Mouse (Mus musculus) layer of hippocampus, postnatal 14 days (tissue): ENCODE results near the gene Tsnaxip1. TPM values are rescaled to one million over a fixed set of nuclear protein-coding genes. Genes with fewer than 3 reads are reported as not detected.

Source experiments
- DNase-seq, 2 experiments: peaks; one replicate each; pipeline ENCODE4 v3.0.0; 2021 to 2022; ENCODE audit warnings: low spot score in 2 of 2, mixed read lengths in 1 of 2
- total RNA-seq, 2 experiments: library from RNA; stranded (reverse); gene quantifications; 2 replicates each; pipeline ENCODE4 v1.2.3; 2021

Tsnaxip1 gene
- total RNA-seq, 2 experiments from 2014 or later = 0.24 to 0.85 TPM

- no peak for DNase-seq
Observed at GRCm38 (mm10) chr8:105859314-105859713, 31.8 kb downstream of the Tsnaxip1 start.

GRCm38 (mm10) chr8:105860143-105860981 is 32.8 kb downstream of the Tsnaxip1 start, which contains the start of gene Nutf2:
TSS of gene Nutf2 (plus strand) at chr8:105860580.
- peak; percentile 90 to 96 for DNase-seq

DNA sequence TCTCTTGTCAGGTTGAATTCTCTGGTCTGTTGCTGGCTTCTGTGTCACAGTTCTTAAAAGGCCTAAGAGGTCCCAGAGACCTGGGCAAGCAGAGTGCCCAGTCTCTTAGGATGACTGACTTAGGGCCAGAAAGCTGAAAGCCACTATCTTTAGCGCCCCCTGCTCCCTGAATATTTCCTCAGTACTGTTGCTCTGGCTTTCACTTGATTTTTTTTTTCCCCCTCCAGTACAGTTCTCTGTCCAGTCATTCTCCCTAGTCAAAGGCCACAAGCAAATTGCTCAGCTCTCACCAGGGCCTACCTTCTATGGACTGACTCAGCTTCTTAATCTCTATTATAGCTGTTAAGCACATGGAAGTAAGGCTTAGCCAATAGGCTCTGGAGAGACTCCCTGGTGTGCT is 34.4 kb downstream of the Tsnaxip1 start:
- no peak for DNase-seq

- no peak for DNase-seq
Observed at GRCm38 (mm10) chr8:105866364-105867029, 39.0 kb downstream of the Tsnaxip1 start.

DNA sequence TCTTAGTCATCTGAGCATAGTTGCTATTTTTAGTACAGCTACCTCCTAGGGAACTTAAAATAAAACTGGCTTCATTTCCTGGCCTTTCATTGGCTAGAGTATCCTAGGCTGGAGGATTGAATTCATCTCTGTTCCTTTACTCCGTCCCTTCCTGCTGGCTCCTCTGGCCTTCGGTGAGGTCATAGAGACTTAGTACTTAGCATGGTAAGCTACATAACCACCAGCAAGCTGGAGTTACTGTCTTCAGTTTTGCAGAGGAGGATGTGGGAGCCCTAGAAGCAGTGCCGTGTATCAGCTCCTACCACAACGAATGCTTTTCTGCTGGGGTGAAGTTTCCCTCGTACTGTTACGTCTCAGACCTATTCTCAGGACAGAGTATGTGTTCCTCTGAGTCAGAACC is 46.8 kb downstream of the Tsnaxip1 start:
- DNase-seq = no peak

GRCm38 (mm10) chr8:105880754-105881520 is 53.4 kb downstream of the Tsnaxip1 start, which contains the start of gene Edc4:
TSS of gene Edc4 (plus strand) at chr8:105880881.
- DNase-seq = peak; percentile 86 to 90

GRCm38 (mm10) chr8:105889756-105890465 is 62.4 kb downstream of the Tsnaxip1 start:
- DNase-seq = peak in 1 of 2 experiments; percentile 22

DNA sequence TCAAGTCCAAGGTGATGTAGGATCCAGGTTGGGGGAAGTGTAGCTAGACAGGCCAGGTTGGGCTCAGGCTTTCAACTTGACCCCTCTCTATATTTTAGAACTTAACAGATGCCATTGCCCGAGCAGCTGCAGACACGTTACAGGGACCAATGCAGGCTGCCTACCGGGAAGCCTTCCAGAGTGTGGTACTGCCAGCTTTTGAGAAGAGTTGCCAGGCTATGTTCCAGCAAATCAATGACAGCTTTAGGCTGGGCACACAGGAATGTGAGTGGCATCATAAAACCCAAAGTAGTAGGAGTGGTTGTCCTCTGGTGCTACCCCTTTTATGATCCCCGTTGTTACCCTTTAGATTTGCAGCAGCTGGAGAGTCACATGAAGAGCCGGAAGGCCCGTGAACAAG is 63.3 kb downstream of the Tsnaxip1 start:
- DNase-seq = peak; percentile 79 to 89

DNA sequence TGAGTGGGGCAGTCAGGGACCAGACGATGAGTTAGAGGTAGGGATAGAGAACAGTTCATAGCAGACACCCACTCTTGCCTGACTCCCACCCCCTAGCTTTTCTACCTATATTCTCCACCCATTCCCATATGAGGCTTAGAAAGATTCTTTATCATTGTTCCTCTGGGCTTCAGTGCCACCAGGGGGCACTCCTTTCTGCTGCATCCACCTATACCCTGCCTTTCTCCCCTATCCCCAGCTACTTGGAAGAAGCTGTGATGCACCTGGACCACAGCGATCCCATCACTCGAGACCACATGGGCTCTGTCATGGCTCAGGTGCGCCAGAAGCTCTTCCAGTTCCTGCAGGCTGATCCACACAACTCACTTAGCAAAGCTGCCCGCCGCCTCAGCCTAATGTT is 64.9 kb downstream of the Tsnaxip1 start:
- no peak for DNase-seq

GRCm38 (mm10) chr8:105893339-105893738 is 65.8 kb downstream of the Tsnaxip1 start, which contains the start of gene Nrn1l:
TSS of gene Nrn1l (plus strand) at chr8:105893567.
- DNase-seq = peak; percentile 72 to 81

Other genes with a start within 250 kb of the Tsnaxip1 start
- gene Ripor1, start 222.5 kb upstream of the Tsnaxip1 start, total RNA-seq = 10 to 100 TPM; 81.6 to 86.9 TPM
- 10 to 100 TPM; 60.4 to 64.1 TPM for gene Ctcf, start 191.2 kb upstream of the Tsnaxip1 start, total RNA-seq
- not detected for gene Agrp, start 190.3 kb upstream of the Tsnaxip1 start, total RNA-seq
- 10 to 100 TPM; 64.7 to 68.4 TPM for gene Carmil2, start 141.5 kb upstream of the Tsnaxip1 start, total RNA-seq
- 10 to 100 TPM; 42.8 to 43.5 TPM for gene Acd, start 126.6 kb upstream of the Tsnaxip1 start, total RNA-seq
- 10 to 100 TPM; 36.8 to 38.4 TPM for gene Pard6a, start 126.6 kb upstream of the Tsnaxip1 start, total RNA-seq
- gene 4933405L10Rik, start 120.1 kb upstream of the Tsnaxip1 start, total RNA-seq = not detected
- gene Enkd1, start 119.5 kb upstream of the Tsnaxip1 start, total RNA-seq = 1 to 10 TPM; 8.6 to 9.0 TPM
- gene Gfod2, start 69.1 kb upstream of the Tsnaxip1 start, total RNA-seq = 10 to 100 TPM; 21.5 to 26.7 TPM
- 10 to 100 TPM; 25.5 to 26.0 TPM for gene Ranbp10, start 381 bp upstream of the Tsnaxip1 start, total RNA-seq
- gene Cenpt, start 25.5 kb downstream of the Tsnaxip1 start, total RNA-seq = 10 to 100 TPM; 18.8 to 19.5 TPM
- 10 to 100 TPM; 34.5 to 36.1 TPM for gene Thap11, start 27.4 kb downstream of the Tsnaxip1 start, total RNA-seq
- 10 to 100 TPM; 36.5 to 45.5 TPM for gene Nutf2, start 32.8 kb downstream of the Tsnaxip1 start, total RNA-seq
- 10 to 100 TPM; 57.2 to 66.0 TPM for gene Edc4, start 53.1 kb downstream of the Tsnaxip1 start, total RNA-seq
- gene Nrn1l, start 65.8 kb downstream of the Tsnaxip1 start, total RNA-seq = 1 to 10 TPM; 1.1 to 2.1 TPM
- gene Pskh1, start 72.7 kb downstream of the Tsnaxip1 start, total RNA-seq = 1 to 10 TPM; 7.2 to 9.0 TPM
- 1 to 10 TPM; 1.2 to 1.3 TPM for gene Ctrl, start 106.1 kb downstream of the Tsnaxip1 start, total RNA-seq
- 10 to 100 TPM; 62.8 to 71.5 TPM for gene Psmb10, start 110.7 kb downstream of the Tsnaxip1 start, total RNA-seq
- 10 to 100 TPM; 46.9 to 52.8 TPM for gene Lcat, start 115.7 kb downstream of the Tsnaxip1 start, total RNA-seq
- 10 to 100 TPM; 28.1 to 35.8 TPM for gene Slc12a4, start 138.4 kb downstream of the Tsnaxip1 start, total RNA-seq
- not detected for gene Dpep3, start 151.7 kb downstream of the Tsnaxip1 start, total RNA-seq
- 10 to 100 TPM; 17.2 to 19.5 TPM for gene Dus2, start 163.6 kb downstream of the Tsnaxip1 start, total RNA-seq
- gene Dpep2nb, start 178.2 kb downstream of the Tsnaxip1 start, total RNA-seq = not detected
- 10 to 100 TPM; 11.1 to 12.6 TPM for gene Ddx28, start 184.2 kb downstream of the Tsnaxip1 start, total RNA-seq
- 10 to 100 TPM in 1 of 2 experiments, 1 to 10 TPM in 1; 9.9 to 11.6 TPM for gene Nfatc3, start 231.1 kb downstream of the Tsnaxip1 start, total RNA-seq